Mouse (Mus musculus) hindbrain, embryonic 16.5 days (tissue): ENCODE measurements around the gene Eif3i. TPM values are rescaled to one million over a fixed set of nuclear protein-coding genes. Genes with fewer than 3 reads are reported as not detected.

ENCODE experiments used
- ATAC-seq: fragments of 200-750 bp; cut with Nextera tagmentation; 2 replicates; pipeline ENCODE4 v1.8.0; 2017; ENCODE audit warnings: moderate TSS enrichment, moderate library complexity
- H3K27ac ChIP-seq: fragments of 300-500 bp; sonication (generic); 2 replicates; pipeline ENCODE4 v1.5.1; 2014; ENCODE audit warnings: low read depth, mild to moderate bottlenecking, control low read depth, low read length, moderate library complexity
- H3K27me3 ChIP-seq: fragments of 300-500 bp; sonication (generic); replicated peaks from 2 replicates; pipeline ENCODE4 v1.6.1; 2014; ENCODE audit warnings: low read length; ENCODE audit not compliant: control insufficient read depth, insufficient read depth
- H3K36me3 ChIP-seq: fragments of 300-500 bp; sonication (generic); 2 replicates; pipeline ENCODE4 v1.6.1; 2014; ENCODE audit warnings: mild to moderate bottlenecking, low read length, moderate library complexity, mixed read lengths; ENCODE audit not compliant: control insufficient read depth, insufficient read depth
- H3K4me1 ChIP-seq: fragments of 300-500 bp; sonication (generic); 2 replicates; pipeline ENCODE4 v1.6.1; 2014; ENCODE audit warnings: low read depth, low read length; ENCODE audit not compliant: control insufficient read depth, insufficient read depth
- H3K4me2 ChIP-seq: fragments of 300-500 bp; sonication (generic); 2 replicates; pipeline ENCODE4 v1.6.1; 2014; ENCODE audit warnings: mild to moderate bottlenecking, low read length, control low read depth, moderate library complexity
- H3K4me3 ChIP-seq: fragments of 300-500 bp; sonication (generic); 2 replicates; pipeline ENCODE4 v1.5.1; 2014; ENCODE audit warnings: mild to moderate bottlenecking, low read length, control low read depth, moderate library complexity
- H3K9ac ChIP-seq: fragments of 300-500 bp; sonication (generic); 2 replicates; pipeline ENCODE4 v1.6.1; 2014; ENCODE audit warnings: low read depth, mild to moderate bottlenecking, control low read depth, low read length, moderate library complexity
- H3K9me3 ChIP-seq: fragments of 300-500 bp; sonication (generic); 2 replicates; pipeline ENCODE4 v1.6.1; 2014; ENCODE audit warnings: mild to moderate bottlenecking, low read length, moderate library complexity; ENCODE audit not compliant: control insufficient read depth
- WGBS: fragments of 180-500 bp; shearing (Covaris S2); extraction: QIAGEN DNeasy Blood & Tissue Kit; methylation state at CpG from one replicate; pipeline ENCODE4 v1.1.7; 2014; 5-methylcytosine and 5-hydroxymethylcytosine counted together
- polyA plus RNA-seq: library from polyadenylated mRNA; unstranded; fragments of >200 nt; fragmentation: Nextera tagmentation; extraction: Ambion mirVana; gene quantifications from 2 replicates; pipeline ENCODE4 v1.2.1, GENCODE M21; 2015

Gene Eif3i
- polyA plus RNA-seq, 1 experiment from 2014 or later, result 223 TPM

DNA sequence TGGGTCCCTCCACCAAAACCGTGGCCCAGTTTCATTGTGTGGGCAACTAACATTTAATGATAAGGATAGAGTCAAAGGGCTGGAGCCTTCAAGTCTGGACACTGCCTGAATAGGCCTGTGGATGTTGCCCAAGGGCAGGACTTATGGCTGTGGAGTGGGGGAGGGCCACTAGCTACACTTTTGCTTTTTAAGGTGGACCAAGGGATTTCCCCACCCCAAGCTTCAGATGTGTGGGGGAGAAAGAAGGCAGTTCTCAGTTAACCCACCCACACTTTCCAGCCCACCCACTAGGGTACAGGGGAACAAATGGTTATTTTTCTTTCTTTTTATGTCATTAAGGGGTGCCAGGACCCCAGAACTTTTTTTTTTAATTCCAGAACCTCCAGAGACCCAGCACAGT lies 16.1 kb downstream of the Eif3i start:
- Histone ChIP-seq H3K4me1 (no peaks in the 10 kb centered on the region; the same call in 1 of the 2 replicates), H3K9me3 (no peaks in the 10 kb centered on the region), H3K36me3 (no peaks in the 10 kb centered on the region), H3K4me2 (peak overlapping the region; percentile 74; the same call in 1 of the 2 replicates), H3K27ac (no peak overlapping the region), H3K4me3 (no peak overlapping the region), H3K9ac (no peak overlapping the region), H3K27me3 (peaks cover 2% of the 10 kb centered on the region; the same call in 1 of the 2 replicates)
- WGBS, result 79% methylated on average over 1 of the region's 1 CpGs
- ATAC-seq, result no peak

DNA sequence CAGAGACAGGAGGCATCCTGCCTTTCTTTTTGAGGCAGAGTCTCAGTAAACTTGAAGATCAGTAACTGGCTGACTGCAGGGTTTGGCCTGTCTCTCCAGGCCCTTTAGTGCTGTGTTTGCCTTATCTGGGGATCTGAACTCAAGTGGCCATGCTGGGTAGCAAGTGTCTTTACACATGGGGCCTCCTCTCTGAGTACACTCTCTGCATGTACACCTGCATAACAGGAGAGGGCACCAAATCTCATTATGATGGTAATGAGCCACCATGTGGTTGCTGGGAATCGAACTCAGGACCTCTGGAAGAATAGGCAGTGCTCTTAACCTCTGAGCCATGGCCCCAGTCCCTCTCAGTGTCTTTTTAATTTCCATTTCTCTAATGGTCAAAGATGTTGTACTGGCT lies 18.2 kb downstream of the Eif3i start:
- 83% methylated on average over 1 of the region's 1 CpGs for WGBS
- H3K36me3 ChIP-seq, result no peaks in the 10 kb centered on the region
- ATAC-seq, result no peak
- no peak overlapping the region for H3K9ac ChIP-seq
- H3K4me2 ChIP-seq, result no peak overlapping the region
- H3K27ac ChIP-seq, result no peak overlapping the region
- H3K27me3 ChIP-seq, result peaks cover 2% of the 10 kb centered on the region; the same call in 1 of the 2 replicates
- H3K9me3 ChIP-seq, result no peaks in the 10 kb centered on the region
- no peak overlapping the region for H3K4me3 ChIP-seq
- H3K4me1 ChIP-seq, result no peaks in the 10 kb centered on the region; the same call in 1 of the 2 replicates

- no peak overlapping the region for H3K9ac ChIP-seq
- ATAC-seq, result no peak
- peaks cover 1% of the 10 kb centered on the region; the same call in 1 of the 2 replicates for H3K27me3 ChIP-seq
- no peaks in the 10 kb centered on the region for H3K36me3 ChIP-seq
- H3K9me3 ChIP-seq, result no peaks in the 10 kb centered on the region
- 75% methylated on average over 7 of the region's 7 CpGs for whole genome bisulfite sequencing
- no peak overlapping the region for H3K27ac ChIP-seq
- no peak overlapping the region for H3K4me2 ChIP-seq
- peaks cover 3% of the 10 kb centered on the region; the same call in 1 of the 2 replicates for H3K4me1 ChIP-seq
- H3K4me3 ChIP-seq, result no peak overlapping the region
Observed at GRCm38 (mm10) chr4:129580347-129580746, 20.1 kb downstream of the Eif3i start.

DNA sequence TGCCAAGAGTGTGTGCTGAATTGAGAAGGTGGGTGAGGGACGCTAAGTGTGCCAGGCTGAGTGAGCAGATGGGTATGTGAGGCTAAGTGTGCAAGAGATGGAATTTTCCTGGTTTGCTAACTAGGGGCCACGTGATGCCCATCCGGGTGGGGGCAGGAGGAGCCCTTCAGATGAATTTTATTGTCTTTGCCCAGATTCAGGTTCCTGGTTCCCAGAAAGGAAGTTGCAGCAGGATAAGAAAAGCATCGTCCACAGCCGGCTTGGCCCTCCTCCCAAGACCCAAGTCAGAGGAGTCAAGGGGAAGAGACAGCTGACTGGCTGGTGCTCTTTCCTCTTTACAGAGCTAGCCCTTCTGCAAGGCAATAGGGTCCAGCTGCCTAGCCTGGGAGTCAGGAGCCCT lies 22.0 kb downstream of the Eif3i start, which contains the start of gene Fam167b:
Gene Fam167b, minus strand, starts transcription at position 84 of the 400 bp plus-strand sequence.
- Histone ChIP-seq H3K9me3 (no peaks in the 10 kb centered on the region), H3K4me3 (no peak within 1 kb of the TSS), H3K36me3 (no peaks in the 10 kb centered on the region), H3K4me1 (peaks cover 3% of the 10 kb centered on the region; the same call in 1 of the 2 replicates), H3K4me2 (peak within 1 kb of the TSS; percentile 6), H3K9ac (no peak within 1 kb of the TSS), H3K27ac (no peak within 1 kb of the TSS), H3K27me3 (no peaks in the 10 kb centered on the region)
- WGBS, result 82% methylated on average over 5 of the region's 5 CpGs
- no peak for ATAC-seq

- H3K9me3 ChIP-seq, result no peaks in the 10 kb centered on the region
- WGBS, result 79% methylated on average over 7 of the region's 7 CpGs
- H3K4me3 ChIP-seq, result no peak overlapping the region
- ATAC-seq, result no peak
- H3K4me2 ChIP-seq, result no peak overlapping the region
- H3K36me3 ChIP-seq, result no peaks in the 10 kb centered on the region
- H3K4me1 ChIP-seq, result peaks cover 3% of the 10 kb centered on the region; the same call in 1 of the 2 replicates
- no peak overlapping the region for H3K9ac ChIP-seq
- no peak overlapping the region for H3K27ac ChIP-seq
- no peaks in the 10 kb centered on the region for H3K27me3 ChIP-seq
Observed at GRCm38 (mm10) chr4:129577688-129578087, 22.8 kb downstream of the Eif3i start.

- ATAC-seq, result no peak
- no peak overlapping the region for H3K4me3 ChIP-seq
- H3K4me1 ChIP-seq, result peaks cover 3% of the 10 kb centered on the region; the same call in 1 of the 2 replicates
- no peaks in the 10 kb centered on the region for H3K27me3 ChIP-seq
- peak overlapping the region; percentile 6 for H3K4me2 ChIP-seq
- 27% methylated on average over 21 of the region's 21 CpGs for WGBS
- no peaks in the 10 kb centered on the region for H3K9me3 ChIP-seq
- H3K36me3 ChIP-seq, result no peaks in the 10 kb centered on the region
- no peak overlapping the region for H3K27ac ChIP-seq
- H3K9ac ChIP-seq, result no peak overlapping the region; the same call in 1 of the 2 replicates
Observed at GRCm38 (mm10) chr4:129576863-129577491, 23.5 kb downstream of the Eif3i start.

- Histone ChIP-seq H3K9me3 (no peaks in the 10 kb centered on the region), H3K4me3 (no peak overlapping the region), H3K4me2 (no peak overlapping the region), H3K27me3 (no peaks in the 10 kb centered on the region), H3K9ac (no peak overlapping the region), H3K4me1 (peaks cover 3% of the 10 kb centered on the region; the same call in 1 of the 2 replicates), H3K36me3 (no peaks in the 10 kb centered on the region), H3K27ac (no peak overlapping the region)
- 59% methylated on average over 7 of the region's 8 CpGs for WGBS
- no peak for ATAC-seq
Observed at GRCm38 (mm10) chr4:129575171-129575844, 25.1 kb downstream of the Eif3i start.

- Histone ChIP-seq H3K4me2 (no peak within 1 kb of the TSS), H3K9me3 (no peaks in the 10 kb centered on the region), H3K27me3 (no peaks in the 10 kb centered on the region), H3K4me1 (peaks cover 3% of the 10 kb centered on the region; the same call in 1 of the 2 replicates), H3K36me3 (no peaks in the 10 kb centered on the region), H3K4me3 (no peak within 1 kb of the TSS), H3K27ac (no peak within 1 kb of the TSS), H3K9ac (no peak within 1 kb of the TSS)
- WGBS, result 93% methylated on average over 8 of the region's 8 CpGs
- ATAC-seq, result no peak
Observed at GRCm38 (mm10) chr4:129573430-129573829, 27.0 kb downstream of the Eif3i start, which contains the start of gene Lck. Lck (minus strand) TSS chr4:129573641.

GRCm38 (mm10) chr4:129573093-129573370 lies 27.4 kb downstream of the Eif3i start:
- Histone ChIP-seq H3K4me2 (no peak overlapping the region), H3K4me3 (no peak overlapping the region), H3K36me3 (no peaks in the 10 kb centered on the region), H3K9me3 (no peaks in the 10 kb centered on the region), H3K27me3 (no peaks in the 10 kb centered on the region), H3K4me1 (peaks cover 3% of the 10 kb centered on the region; the same call in 1 of the 2 replicates), H3K9ac (no peak overlapping the region), H3K27ac (no peak overlapping the region)
- WGBS, result 95% methylated on average over 4 of the region's 4 CpGs
- no peak for ATAC-seq
